Mouse (Mus musculus) lung, adult 2 months (tissue): ENCODE results near the gene Pitpnc1.

ENCODE experiments used
- CTCF ChIP-seq: fragments of 200-500 bp; IDR thresholded peaks from 2 replicates; pipeline ENCODE4 v1.5.1; 2011; ENCODE audit warnings: mild to moderate bottlenecking, low read length, control low read depth; ENCODE audit not compliant: insufficient read depth
- POLR2A ChIP-seq: fragments of 200-500 bp; IDR thresholded peaks from 2 replicates; pipeline ENCODE4 v1.6.1; 2011; ENCODE audit warnings: low read depth, mild to moderate bottlenecking, control low read depth, low read length, borderline replicate concordance; ENCODE audit errors: extremely low read depth

- TF ChIP-seq CTCF = no peak
- no peak for TF ChIP-seq POLR2A
These were observed 15.7 kb downstream of the Pitpnc1 start for GRCm38 (mm10) chr11:107454546-107455462.
